Mouse (Mus musculus): ENCODE results near the gene Azi2.

DNA sequence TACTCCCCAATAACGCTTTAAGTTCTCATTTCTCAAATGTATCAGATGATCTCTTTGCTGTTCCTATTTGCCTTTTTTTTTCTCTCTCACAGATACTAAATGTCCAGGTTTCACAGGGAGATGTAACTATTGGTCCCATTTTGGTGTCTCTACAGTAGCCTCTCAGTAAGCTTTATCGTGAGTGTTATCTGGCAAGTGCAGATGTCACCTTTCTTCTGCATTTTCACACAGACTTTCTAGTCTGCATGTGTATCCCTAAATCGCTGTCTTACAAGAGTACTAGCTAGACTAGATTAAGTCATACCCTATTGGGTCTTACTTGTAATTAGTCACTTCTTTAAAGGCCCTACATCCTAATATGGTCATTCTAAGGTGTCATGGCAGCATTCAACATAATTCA, 27.4 kb upstream of the Azi2 start:
- no peak for TF ChIP-seq CTCF (IDR thresholded peaks at IDR 0.05; ENCODE audit: control insufficient read depth, insufficient read depth, insufficient replicate concordance, low read depth, low read length)
- TF ChIP-seq POLR2A (IDR thresholded peaks at IDR 0.05; ENCODE audit: control insufficient read depth, low read depth, low read length) = no peak

All from testis, adult 2 months (tissue).